Mouse (Mus musculus) heart, postnatal 0 days (tissue): ENCODE data around the gene Pex11a. TPM values are rescaled to one million over a fixed set of nuclear protein-coding genes. Genes with fewer than 3 reads are reported as not detected.
"Not testable (repeated sequence)": the region's sequence is repeated elsewhere in the genome, so short reads cannot be mapped to it uniquely, and the experiment has no call there.

ENCODE experiments used
- ATAC-seq: fragments of 200-750 bp; cut with Nextera tagmentation; 2 replicates; pipeline ENCODE4 v1.8.0; 2017; ENCODE audit warnings: low read depth, moderate number of reproducible peaks, moderate library complexity; ENCODE audit not compliant: insufficient read depth
- DNase-seq: peaks from one replicate; pipeline ENCODE4 v3.0.0-alpha.2; 2016; ENCODE audit warnings: low spot score
- H3K27ac ChIP-seq: fragments of 300-500 bp; sonication (generic); 2 replicates; pipeline ENCODE4 v1.5.1; 2014; ENCODE audit warnings: low read depth, mild to moderate bottlenecking
- H3K27me3 ChIP-seq: fragments of 300-500 bp; sonication (generic); 2 replicates; pipeline ENCODE4 v1.6.1; 2014; ENCODE audit warnings: low read length, mixed read lengths; ENCODE audit not compliant: control insufficient read depth, insufficient read depth
- H3K36me3 ChIP-seq: fragments of 300-500 bp; sonication (generic); replicated peaks from 2 replicates; pipeline ENCODE4 v1.6.1; 2014; ENCODE audit warnings: low read length, mixed read lengths; ENCODE audit not compliant: control insufficient read depth, insufficient read depth
- H3K4me1 ChIP-seq: fragments of 300-500 bp; sonication (generic); 2 replicates; pipeline ENCODE4 v1.6.1; 2014; ENCODE audit warnings: antibody characterized with exemption; ENCODE audit not compliant: control insufficient read depth, insufficient read depth
- H3K4me2 ChIP-seq: fragments of 300-500 bp; sonication (generic); 2 replicates; pipeline ENCODE4 v1.6.1; 2014; ENCODE audit warnings: low read depth, mild to moderate bottlenecking, low read length, moderate library complexity
- H3K4me3 ChIP-seq: fragments of 300-500 bp; sonication (generic); 2 replicates; pipeline ENCODE4 v1.5.1; 2014; ENCODE audit warnings: low read depth, low read length
- H3K9ac ChIP-seq: fragments of 300-500 bp; sonication (generic); replicated peaks from 2 replicates; pipeline ENCODE4 v1.6.1; 2014; ENCODE audit warnings: low read depth, low read length, mixed read lengths
- H3K9me3 ChIP-seq: fragments of 300-500 bp; sonication (generic); replicated peaks from 2 replicates; pipeline ENCODE4 v1.6.1; 2016; ENCODE audit warnings: low read length; ENCODE audit not compliant: control insufficient read depth
- CTCF ChIP-seq: IDR thresholded peaks from 2 replicates; pipeline ENCODE4 v1.5.1; 2016; ENCODE audit warnings: antibody characterized with exemption, control low read depth, low read depth
- EP300 ChIP-seq: IDR thresholded peaks from 2 replicates; pipeline ENCODE4 v1.6.1; 2016; ENCODE audit warnings: antibody characterized with exemption, low read depth
- WGBS: fragments of 180-500 bp; shearing (Covaris S2); extraction: QIAGEN DNeasy Blood & Tissue Kit; methylation state at CpG from one replicate; pipeline ENCODE4 v1.1.7; 2014; 5-methylcytosine and 5-hydroxymethylcytosine counted together
- polyA plus RNA-seq: library from polyadenylated mRNA; unstranded; fragments of >200 nt; fragmentation: Nextera tagmentation; extraction: Ambion mirVana; gene quantifications from 2 replicates; pipeline ENCODE4 v1.2.1, GENCODE M21; 2015
- total RNA-seq: library from RNA; depleted of rRNA; stranded (reverse); fragments of >200 nt; gene quantifications from 2 replicates; pipeline ENCODE4 v1.2.3, GENCODE M21; 2014; ENCODE audit warnings: low replicate concordance; rRNA removed

Pex11a gene
- total RNA-seq (0.04 and 3.4 TPM in 2 replicates), polyA plus RNA-seq (9.4 and 11.6 TPM in 2 replicates)

DNA sequence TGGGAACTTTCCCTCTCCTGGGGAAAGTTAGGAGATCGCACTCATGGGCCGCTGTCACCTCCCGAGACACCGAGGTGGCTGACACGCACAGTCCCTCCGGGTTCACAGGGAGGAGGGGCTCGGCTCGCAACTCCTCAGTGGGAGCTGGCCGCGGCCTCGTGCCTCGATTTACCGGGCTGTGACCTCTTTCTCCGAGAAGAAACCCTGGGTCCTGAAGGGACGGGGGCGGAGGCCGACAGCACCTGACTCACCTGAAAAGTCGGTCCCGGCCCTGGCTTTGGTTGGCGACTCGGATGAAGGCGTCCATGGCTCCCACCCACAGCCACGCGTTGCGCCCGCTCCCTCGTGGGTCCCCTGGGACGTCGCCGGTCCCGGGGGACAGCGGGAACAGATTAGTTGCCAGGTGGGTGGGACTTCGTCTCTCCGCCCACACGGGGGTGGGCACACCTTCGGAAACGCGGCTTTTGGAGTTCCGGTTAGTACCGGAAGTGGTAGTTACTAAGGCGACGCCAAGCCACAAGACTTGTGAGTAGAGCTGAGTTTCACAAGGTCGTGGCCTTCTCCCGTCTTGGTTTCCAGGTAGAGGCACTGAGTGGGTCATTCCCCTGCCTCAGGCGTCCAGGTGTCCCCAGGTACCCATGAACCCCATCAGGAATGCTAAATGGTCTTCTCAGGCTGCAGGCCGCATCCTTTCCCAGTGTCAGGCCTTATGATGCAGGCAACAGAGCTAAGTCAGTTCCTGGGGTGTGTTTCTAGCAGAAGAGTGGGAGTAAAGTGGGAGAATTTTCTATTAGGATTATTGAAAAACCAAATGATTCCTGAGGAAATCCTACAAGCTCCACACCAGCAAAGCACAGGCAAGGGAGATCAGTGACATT lies at the start of gene Pex11a, which contains the start of gene Wdr93:
TSS of gene Pex11a (minus strand) at position 473 of the 878 bp plus-strand sequence.
TSS of gene Wdr93 (plus strand) at position 505 of the 878 bp plus-strand sequence.
- TF ChIP-seq CTCF (no peak), EP300 (no peak)
- Histone ChIP-seq H3K4me3 (peak within 1 kb of the TSS; percentile 73), H3K27ac (no peak within 1 kb of the TSS), H3K36me3 (no peaks in the 10 kb centered on the region), H3K27me3 (no peaks in the 10 kb centered on the region), H3K4me2 (peak within 1 kb of the TSS; percentile 94), H3K4me1 (peaks cover 12% of the 10 kb centered on the region; the same call in 1 of the 2 replicates), H3K9ac (peak within 1 kb of the TSS; percentile 61), H3K9me3 (no peaks in the 10 kb centered on the region)
- 3% methylated on average over 46 of the region's 46 CpGs for WGBS
- DNase-seq: peak; percentile 85
- ATAC-seq: peak; percentile 95

DNA sequence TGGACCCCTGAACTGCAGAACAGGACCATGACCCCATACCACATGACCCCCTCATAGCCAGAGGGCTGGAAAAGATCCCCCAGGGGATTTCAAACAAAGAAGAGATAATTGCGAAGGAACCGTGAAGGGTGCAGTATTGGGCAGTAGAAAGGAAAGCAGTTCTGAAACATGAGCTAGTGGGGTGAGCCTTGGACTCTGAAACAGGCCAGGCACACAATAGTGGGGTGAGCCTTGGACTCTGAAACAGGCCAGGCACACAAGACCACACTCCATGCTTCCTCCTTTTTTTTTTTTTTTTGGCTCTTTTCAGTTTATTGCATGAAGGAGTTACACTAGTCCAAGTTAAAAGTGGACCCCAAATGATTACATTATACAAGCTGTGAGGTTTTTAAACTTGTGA lies 46.9 kb upstream of the Pex11a start:
- H3K9me3 ChIP-seq, H3K9ac ChIP-seq, H3K27ac ChIP-seq, H3K4me2 ChIP-seq, DNase-seq, H3K4me1 ChIP-seq, H3K36me3 ChIP-seq, H3K4me3 ChIP-seq, ATAC-seq: not testable (repeated sequence)
- peaks cover 52% of the 10 kb centered on the region for H3K27me3 ChIP-seq
- WGBS: 38% methylated on average over 2 of the region's 2 CpGs

DNA sequence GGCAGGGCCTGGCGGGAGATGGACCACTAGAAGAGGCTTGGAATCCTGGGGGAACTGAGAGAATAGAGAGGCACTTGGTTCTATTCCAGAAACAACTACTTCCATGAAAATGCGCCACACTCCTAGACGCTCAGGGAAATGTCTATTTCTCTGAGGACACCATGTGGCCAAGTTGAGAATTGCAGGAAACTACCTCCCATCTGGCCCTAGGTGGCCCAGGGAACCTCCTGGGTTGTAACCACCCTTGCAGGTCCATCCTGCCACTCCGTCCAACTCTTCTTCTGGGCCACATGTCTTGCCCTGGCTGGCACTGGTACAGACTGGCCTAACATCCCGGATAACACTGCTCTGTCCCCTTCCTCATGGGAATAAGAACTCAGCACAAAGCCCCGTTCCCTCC lies 43.4 kb upstream of the Pex11a start:
- peak; percentile 68 for DNase-seq
- Histone ChIP-seq H3K4me3 (no peak overlapping the region), H3K27me3 (peaks cover 19% of the 10 kb centered on the region), H3K4me2 (no peak overlapping the region), H3K27ac (no peak overlapping the region), H3K9ac (no peak overlapping the region), H3K4me1 (no peaks in the 10 kb centered on the region), H3K36me3 (no peaks in the 10 kb centered on the region), H3K9me3 (no peaks in the 10 kb centered on the region)
- WGBS: 16% methylated on average over 6 of the region's 6 CpGs
- ATAC-seq: peak; percentile 59
- TF ChIP-seq CTCF: peak; percentile 71
- TF ChIP-seq EP300: no peak

DNA sequence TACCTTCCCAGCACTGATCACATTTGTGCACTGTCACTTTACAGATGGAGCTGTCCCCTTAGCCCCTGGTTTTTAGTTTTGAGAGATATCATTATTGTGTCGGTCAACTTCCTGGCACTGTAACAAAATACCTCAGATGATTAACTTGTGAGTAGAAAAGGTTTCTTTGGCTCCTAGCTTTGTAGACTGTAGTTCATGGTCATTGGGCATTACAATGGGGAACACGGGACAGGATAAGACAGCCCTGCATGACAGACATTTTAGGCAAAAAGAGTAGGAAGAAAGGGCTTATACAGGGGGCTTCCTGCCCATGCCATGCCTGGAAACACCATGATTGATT lies 39.6 kb upstream of the Pex11a start:
- no peaks in the 10 kb centered on the region for H3K9me3 ChIP-seq
- H3K27me3 ChIP-seq: 0 out of 2 replicates have a peak, but pooled peaks cover 8% of the 10 kb centered on the region
- no peak for DNase-seq
- no peak overlapping the region for H3K4me3 ChIP-seq
- ATAC-seq: no peak
- WGBS: 63% methylated on average over 2 of the region's 2 CpGs
- H3K9ac ChIP-seq: no peak overlapping the region
- no peak for TF ChIP-seq CTCF
- no peak for TF ChIP-seq EP300
- H3K4me1 ChIP-seq: 0 out of 2 replicates have a peak, but pooled peaks cover 6% of the 10 kb centered on the region
- H3K36me3 ChIP-seq: no peaks in the 10 kb centered on the region
- no peak overlapping the region for H3K4me2 ChIP-seq
- H3K27ac ChIP-seq: no peak overlapping the region

DNA sequence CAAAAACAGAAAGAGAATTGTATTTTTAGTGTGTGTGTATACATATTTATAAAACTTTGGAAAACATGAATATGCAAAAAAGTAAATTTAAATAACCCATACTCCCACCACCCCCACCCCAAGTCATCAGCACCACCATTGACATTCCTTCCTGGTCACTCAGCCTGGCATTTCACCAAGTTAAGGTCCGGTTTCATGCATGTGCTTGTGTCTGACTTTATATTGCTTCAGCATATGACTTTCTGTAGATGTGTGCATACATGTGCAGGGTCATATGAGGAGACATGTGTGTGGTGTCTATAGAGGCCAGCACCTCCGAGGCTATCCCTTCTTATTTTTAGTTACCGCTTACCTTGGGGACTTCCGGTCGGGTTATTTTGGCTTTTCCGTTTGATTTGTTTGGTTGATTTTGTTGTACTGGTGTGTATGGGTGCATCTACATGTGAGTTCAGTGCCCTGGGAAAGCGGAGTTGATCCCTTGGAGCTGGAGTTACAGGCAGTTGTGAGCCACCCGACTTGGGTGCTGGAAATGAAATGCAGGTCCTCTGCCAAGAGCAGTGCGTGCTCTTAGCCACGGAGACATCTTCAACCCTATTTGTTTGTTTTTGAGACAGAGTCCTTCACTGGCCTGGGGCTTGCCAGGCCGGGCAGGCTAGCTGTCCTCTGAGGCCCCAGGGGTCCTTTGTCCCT lies 39.0 kb upstream of the Pex11a start:
- H3K4me3 ChIP-seq: no peak overlapping the region
- DNase-seq (no peak), ATAC-seq (no peak)
- no peaks in the 10 kb centered on the region for H3K9me3 ChIP-seq
- TF ChIP-seq EP300 (no peak), CTCF (no peak)
- no peak overlapping the region for H3K9ac ChIP-seq
- H3K36me3 ChIP-seq: no peaks in the 10 kb centered on the region
- 0 out of 2 replicates have a peak, but pooled peaks cover 6% of the 10 kb centered on the region for H3K4me1 ChIP-seq
- WGBS: 75% methylated on average over 11 of the region's 11 CpGs
- no peak overlapping the region for H3K4me2 ChIP-seq
- H3K27me3 ChIP-seq: 0 out of 2 replicates have a peak, but pooled peaks cover 4% of the 10 kb centered on the region
- no peak overlapping the region for H3K27ac ChIP-seq
